In the genomic region with DNA sequence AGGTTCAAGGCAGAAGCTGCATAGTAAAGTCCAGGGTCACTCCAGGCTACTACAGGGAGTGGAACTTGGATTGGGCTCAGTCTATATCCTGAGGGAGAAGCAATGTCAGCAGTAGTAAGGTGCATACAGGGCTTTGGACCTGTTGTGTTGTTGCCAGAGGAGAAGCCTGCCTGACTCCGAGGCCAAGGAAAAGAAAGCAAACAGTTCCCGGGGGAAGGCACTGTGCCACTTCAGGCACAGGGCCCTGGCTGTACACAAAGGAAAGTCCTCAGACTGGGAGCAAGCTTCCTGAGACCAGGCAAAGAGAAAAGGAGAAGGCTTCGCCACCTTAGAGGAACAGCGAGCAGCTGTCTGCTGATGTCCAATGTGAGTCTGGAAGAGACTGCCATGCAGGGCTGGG, we compare ENCODE assay signal across 23 mouse cellular contexts. TPM values are rescaled to one million over a fixed set of nuclear protein-coding genes. Genes with fewer than 3 reads are reported as not detected.
DNase-seq lines count a peak whose midpoint lies in the region; ATAC-seq and TF ChIP-seq lines count a peak whose summit lies in the region.
"Had no signal": no experiment of that assay in that cellular context is flagged by ENCODE, and none has a peak within 500 bp of the region (broad histone marks: within the 10 kb centered on the region; RNA-seq: fewer than 3 reads in every experiment).

No protein-coding gene starts in this region.

- ATAC-seq in megakaryocyte progenitor cell, adult 5-6 weeks (replicated peaks; ENCODE audit: poor library complexity) = no peak
- ATAC-seq: CD4-positive, CD25-positive, alpha-beta regulatory T cell, adult 4 months; forebrain, embryonic 14.5 days; intestine, postnatal 0 days; midbrain, embryonic 15.5 days had no signal

- H3K4me3 ChIP-seq in lung, adult 2 months (replicated peaks; ENCODE audit: extremely low read depth, low read depth, low read length) = no peak overlapping the region
- H3K4me3 ChIP-seq: embryonic facial prominence, embryonic 15.5 days; gastrocnemius, adult 2 months; hindbrain, embryonic 12.5 days; left cerebral cortex, adult 2 months; limb, embryonic 15.5 days; midbrain, embryonic 15.5 days; myocyte had no signal

- 40% methylated on average over 4 of the region's 4 CpGs for WGBS in lung, adult 2 months

- TF ChIP-seq POLR2A in lung, adult 2 months (IDR thresholded peaks at IDR 0.05; ENCODE audit: borderline replicate concordance, extremely low read depth, low read depth, low read length) = no peak

- H3K4me1 ChIP-seq in lung, adult 2 months (ENCODE audit: control insufficient read depth, insufficient read depth, low read length) = peaks cover 3% of the 10 kb centered on the region
- H3K4me1 ChIP-seq: midbrain, embryonic 15.5 days had no signal

- peak; percentile 58 for DNase-seq in adrenal gland, postnatal 14 days
- no peak for DNase-seq in adrenal gland, postnatal 4 days (ENCODE audit: low spot score in 2 of 2)
- DNase-seq in lung, adult 2 months = peak; percentile 28
- no peak for DNase-seq in lung, postnatal 14 days
- peak; percentile 51 to 53 for DNase-seq in right cerebral cortex, postnatal 10 days (ENCODE audit: low spot score in 2 of 2)
- DNase-seq in right cerebral cortex, postnatal 14 days = no peak
- DNase-seq in testis, postnatal 14 days (ENCODE audit: low spot score) = peak; percentile 29
- DNase-seq: cerebellum, postnatal 25 days; gastrocnemius, adult 2 months; kidney, postnatal 25 days; right cerebral cortex, adult 18-20 months; thymus, postnatal 36 days had no signal

- no peak for TF ChIP-seq CTCF in lung, adult 2 months (IDR thresholded peaks at IDR 0.05; ENCODE audit: insufficient read depth, low read length)

RNA-seq across cellular contexts. Expression of a gene that starts 18.1 kb away (rescaled TPM):
- total RNA-seq in adrenal gland, postnatal 14 days (2021) = 25.4 and 27.4 TPM in 2 replicates
- 10 to 100 TPM; 38.3 to 39.6 TPM for total RNA-seq in adrenal gland, postnatal 4 days (2021)
- 6.0 and 8.7 TPM in 2 replicates for polyA plus RNA-seq in lung, adult 2 months (2012; rRNA removed)
- not detected in 2 replicates for total RNA-seq in megakaryocyte progenitor cell, adult 5-6 weeks (2015)
- total RNA-seq in megakaryocyte progenitor cell, adult 5-6 weeks (2017) = not detected in 2 replicates
- total RNA-seq: megakaryocyte-erythroid progenitor cell, adult 5-6 weeks had no signal

Comparison
In these comparisons a context has a peak if more than half of its experiments do, and no peak if none do; other contexts are left out.
1. DNase-seq: peak in adrenal gland, postnatal 14 days (single experiment), lung, adult 2 months (single experiment), right cerebral cortex, postnatal 10 days (2 of 2) and testis, postnatal 14 days (single experiment); none in adrenal gland, postnatal 4 days (0 of 2), lung, postnatal 14 days (single experiment) and right cerebral cortex, postnatal 14 days (single experiment).
2. RNA of a gene that starts 18.1 kb away (total RNA-seq): 38.3 to 39.6 TPM in adrenal gland, postnatal 4 days and 25.4 to 27.4 TPM in adrenal gland, postnatal 14 days; not detected in megakaryocyte progenitor cell, adult 5-6 weeks; every median in the first group is over 10 times any median in the second.